Mouse (Mus musculus) left cerebral cortex, adult 11 months (tissue): ENCODE results near the gene Lypd6b.
A peak's percentile ranks its signal among the peaks of the same experiment; 100 is the strongest.

ENCODE experiments used
- DNase-seq: peaks from one replicate; pipeline ENCODE4 v3.0.0; 2022; ENCODE audit warnings: low spot score

The Lypd6b gene

DNA sequence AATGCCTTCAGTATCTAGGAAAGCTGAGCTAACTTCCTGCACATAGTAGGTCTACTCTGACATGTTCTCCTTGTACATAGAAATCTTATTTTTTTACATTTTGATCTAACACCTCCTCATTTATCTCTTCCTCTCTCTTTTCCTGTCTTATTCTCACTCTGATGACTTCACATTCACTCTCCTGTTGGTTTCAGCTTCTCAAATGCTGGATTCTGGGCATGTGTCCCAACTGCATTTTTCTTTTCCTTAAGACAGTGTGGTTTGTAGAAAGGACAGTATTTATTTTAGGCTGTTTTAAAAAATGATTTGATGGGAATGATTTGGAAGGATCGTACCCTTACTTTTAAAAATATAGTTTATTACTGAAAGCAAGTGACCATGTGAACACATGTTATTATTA, 34.8 kb downstream of the Lypd6b start:
- DNase-seq: no peak

DNA sequence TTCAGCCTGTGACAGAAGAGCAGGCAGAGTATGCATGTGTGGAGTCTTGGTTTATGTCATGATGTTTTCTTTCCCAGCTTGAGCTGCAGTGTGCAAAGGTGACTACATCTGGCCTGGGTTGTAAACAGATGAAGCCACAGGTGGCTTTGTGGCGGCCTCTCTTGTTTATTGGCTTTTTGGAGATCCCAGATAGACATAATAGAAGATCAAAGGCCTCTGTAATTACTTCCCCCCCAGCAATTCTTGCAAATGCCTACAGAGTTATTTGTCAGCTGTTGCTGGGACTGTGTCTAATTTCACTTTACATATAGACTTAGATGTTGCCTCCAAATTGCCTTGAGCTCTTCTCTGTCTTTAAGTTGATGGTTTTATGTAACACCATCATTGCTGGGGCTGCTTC, 38.1 kb downstream of the Lypd6b start:
- no peak for DNase-seq

DNA sequence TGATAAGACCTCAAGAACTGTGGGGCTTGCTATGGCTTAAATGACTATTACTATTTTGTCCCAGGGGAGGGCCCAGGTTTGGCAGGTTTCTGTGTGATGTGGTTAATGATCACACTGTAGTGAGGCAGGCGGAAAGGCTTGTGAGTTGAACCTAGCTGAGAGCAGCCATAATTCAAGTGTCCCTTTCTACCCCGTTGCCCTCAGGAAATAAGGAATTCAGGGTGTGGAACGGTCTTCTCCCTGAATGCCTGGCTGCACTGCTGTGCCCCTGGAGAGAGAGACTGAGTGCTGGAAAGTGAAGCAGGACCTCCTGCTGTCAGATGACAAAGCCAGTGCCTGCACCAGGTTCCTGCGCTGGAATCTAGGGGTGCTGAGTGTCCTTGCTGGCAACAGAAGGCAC, 40.3 kb downstream of the Lypd6b start:
- DNase-seq: no peak

DNA sequence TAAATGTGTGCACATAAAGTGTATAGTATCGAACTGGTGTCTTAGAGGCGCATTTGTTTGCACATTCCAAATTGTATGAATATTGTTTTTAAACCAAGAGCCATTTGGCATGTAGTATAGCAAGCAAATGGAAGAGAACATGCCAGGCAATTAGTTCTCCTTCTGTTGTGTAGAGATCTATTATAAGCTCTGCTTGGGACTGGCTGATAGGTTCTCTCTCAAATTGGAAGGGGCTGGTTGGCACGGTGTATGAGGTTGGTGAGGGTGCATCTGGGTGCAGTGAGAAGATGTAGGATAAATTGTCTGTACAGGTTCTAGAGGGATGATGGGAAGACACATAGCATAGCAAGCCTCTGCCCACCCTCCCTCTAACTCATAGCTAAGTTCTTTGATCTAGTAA, 42.9 kb downstream of the Lypd6b start:
- no peak for DNase-seq

DNA sequence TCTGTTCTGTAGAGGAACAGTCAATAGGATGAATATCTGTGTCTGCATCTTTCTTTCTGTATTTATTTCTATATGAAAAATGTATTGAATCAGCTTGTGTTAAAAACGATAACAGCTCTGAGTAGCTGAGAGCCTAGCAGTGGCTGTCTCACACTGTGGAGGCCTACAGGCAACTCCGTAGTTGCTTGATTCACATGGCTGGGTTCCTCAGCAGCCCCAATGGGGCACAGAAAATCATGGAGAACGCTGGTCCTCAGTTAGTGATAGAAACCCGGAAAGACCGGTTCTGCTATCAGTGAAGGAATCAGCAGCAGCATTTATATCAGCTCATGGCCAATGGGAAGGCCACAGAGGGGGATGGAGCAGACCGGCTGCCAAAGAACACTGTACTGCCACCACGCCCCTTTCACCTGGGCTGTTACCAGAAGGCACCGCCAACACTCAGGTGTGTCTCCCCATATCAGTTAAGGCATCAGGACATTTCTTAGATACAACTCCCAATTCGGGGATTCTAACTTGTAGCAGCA, 44.9 kb downstream of the Lypd6b start:
- DNase-seq: no peak

DNA sequence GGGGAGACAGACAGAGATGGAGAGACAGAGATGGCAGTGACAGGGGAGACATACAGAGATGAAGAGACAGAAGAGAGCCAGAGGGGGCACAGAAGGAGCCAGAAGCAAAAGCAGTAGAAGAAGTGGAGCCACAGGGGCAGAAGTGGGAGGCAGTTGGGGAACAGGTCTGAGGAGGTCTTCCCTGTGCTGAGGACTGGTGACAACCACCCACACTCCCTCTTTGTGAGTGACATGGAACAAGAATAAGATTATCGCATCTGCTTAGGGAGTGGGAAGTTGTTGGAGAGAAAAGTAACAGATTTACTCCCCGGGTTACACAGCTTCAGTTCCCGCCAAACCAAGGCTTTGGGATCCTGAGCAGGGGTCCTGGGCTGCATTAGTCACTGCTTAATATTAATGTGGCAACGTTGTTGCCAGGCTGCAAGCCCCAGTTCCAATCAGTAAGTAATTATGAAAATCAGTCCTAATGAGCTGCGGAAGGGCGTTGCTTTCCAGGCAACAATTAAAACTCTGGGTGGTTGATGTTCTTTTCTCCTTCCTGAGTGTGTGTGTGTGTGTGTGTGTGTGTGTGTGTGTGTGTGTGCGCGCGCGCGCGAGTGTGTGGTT, 50.1 kb downstream of the Lypd6b start:
- DNase-seq: no peak

DNA sequence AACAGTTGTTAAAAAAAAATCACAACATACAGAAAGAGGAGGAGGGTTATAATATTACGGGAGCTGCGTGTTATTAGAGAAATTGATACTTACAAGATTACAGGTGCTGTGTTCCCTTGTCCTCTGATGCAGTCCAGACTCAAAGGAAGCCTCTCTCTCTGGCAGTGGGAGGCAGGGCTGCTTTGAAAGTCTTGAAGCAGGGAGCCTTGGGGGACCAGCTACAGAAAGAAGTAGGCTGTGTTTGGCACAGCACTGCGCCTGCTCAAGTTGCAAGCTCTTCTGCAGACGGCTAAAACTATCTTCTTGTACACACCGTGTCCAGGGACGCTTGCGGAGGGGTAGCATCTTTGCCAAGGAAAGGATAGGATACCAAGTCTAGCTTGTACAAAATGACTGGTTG, 51.1 kb downstream of the Lypd6b start:
- no peak for DNase-seq

DNA sequence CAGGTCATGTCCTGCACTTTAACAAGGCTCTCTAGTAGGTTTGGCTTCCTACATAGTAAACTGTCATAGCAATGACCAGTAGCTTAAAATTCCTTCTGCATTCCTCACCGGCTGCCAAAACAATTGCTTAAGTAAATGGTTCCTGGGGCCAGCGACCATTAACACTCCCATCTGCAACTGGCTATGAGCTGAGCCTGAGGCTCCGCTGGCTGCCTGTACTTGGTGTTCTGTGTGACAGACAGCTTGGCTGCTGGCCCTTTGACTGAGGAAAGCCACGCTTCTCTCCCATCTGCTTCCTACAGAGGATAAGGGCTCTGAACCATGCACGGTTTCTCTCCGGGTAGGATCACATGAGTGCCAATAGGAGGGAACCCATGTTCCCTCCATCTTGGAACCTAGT, 53.1 kb downstream of the Lypd6b start:
- no peak for DNase-seq

DNA sequence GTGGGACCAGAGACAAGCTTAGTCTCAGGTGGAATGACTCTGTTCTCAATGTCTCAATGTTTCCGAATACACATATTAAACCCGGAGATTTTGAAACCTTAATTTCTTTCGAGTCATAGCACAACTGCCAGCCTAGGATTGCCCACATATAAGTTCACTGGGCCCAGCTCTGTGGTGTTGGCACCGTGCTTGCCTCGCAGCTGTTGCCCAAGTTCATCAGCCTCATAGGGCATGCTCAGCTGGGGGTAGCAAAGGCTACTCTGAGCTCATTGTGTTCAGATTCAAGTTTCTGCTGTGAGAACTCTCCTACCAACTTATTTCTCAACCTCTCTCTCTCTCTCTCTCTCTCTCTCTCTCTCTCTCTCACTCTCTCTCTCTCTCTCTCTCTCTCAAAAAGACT, 53.6 kb downstream of the Lypd6b start:
- DNase-seq: no peak

DNA sequence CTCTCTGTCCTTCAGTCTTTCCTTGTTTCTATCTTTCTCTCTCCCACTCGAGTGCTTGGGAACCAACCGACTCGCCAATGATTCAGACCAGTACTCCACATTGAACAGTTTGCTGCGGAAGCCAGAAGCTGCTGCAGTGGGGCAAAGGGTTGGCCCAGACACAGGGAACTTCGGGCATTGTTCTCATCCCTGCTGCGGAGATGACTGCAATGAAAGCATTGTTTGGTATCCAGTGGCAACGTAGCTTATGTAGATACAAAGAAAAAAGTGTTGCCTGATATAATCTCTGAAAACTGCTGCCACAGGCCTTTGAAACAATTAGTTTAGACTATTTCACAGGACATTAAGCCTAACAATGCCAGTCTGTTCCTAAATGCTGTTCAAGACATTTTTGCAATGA, 57.6 kb downstream of the Lypd6b start:
- no peak for DNase-seq

DNA sequence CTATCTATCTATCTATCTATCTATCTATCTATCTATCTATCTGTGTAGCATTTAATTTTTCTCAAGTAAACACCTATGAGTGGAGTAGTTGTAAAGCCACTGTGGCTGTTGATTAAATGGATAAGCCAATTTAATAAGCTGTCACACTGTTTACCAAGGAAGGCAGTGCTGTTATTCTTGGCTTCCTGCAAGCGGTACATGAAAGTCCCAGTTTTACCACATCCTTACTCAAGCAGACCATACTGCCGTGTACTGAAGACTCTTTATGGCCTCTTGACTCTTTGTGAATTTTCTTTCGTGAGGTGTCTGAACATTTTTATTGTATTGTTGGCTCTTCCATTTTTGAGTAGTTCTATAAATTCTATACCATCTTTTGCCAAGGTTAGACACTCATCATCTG, 58.6 kb downstream of the Lypd6b start:
- DNase-seq: no peak

DNA sequence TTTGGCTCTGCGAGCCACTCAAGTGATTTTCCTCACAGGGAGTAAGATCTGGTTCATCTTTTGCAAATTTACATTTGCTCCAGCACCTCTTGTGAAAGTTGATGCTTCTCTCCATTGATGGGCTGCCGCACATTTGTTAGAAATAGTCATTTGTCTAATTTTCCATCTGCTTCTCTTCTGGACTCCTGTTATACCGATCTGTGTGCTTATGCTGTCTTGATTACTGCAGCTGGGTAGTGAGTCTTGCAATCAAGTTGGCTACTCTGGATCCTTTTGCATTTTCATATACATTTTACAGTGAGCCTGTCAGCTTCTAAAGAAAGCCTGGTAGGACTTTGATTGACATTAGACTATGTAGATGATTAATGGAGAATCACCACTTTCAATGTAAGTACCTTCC, 59.4 kb downstream of the Lypd6b start:
- no peak for DNase-seq

DNA sequence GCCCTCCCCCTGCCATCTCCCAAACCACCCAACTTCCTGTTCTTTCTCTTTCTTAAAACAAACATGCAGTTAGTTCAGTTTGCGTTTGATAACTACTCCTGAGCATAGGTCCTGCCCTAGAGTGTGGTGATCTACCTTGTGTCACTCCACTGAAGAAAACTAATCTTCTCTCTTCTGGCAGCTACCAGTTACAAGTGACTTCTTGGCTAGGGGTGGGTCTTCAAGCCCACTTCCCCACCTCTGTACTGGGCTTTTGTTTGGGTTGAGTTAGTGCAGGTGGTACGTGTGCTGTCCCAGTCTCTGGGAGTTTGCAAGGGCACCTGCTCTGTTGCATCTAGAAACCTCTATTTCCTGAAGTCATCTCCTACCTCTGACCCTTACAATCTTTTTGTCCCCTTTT, 60.3 kb downstream of the Lypd6b start:
- DNase-seq: no peak

DNA sequence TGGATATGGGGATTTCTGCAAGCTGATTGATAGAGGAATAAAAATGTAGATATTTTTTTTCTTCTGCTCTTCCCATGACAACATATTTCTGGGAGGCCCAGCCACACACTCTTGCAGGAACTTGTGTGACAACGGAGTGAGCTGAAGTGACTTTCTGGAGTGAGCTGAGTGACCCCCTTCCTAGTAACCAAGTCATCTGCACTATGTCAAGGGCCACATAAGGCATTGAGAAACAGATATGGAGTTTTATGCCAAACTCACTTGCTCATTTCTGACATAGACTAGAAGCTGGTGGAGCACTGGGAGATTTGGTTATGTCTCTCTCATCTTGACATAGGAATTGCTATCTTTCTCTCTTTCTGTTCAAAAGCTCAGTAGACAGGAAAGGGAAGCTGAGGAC, 62.3 kb downstream of the Lypd6b start:
- no peak for DNase-seq

DNA sequence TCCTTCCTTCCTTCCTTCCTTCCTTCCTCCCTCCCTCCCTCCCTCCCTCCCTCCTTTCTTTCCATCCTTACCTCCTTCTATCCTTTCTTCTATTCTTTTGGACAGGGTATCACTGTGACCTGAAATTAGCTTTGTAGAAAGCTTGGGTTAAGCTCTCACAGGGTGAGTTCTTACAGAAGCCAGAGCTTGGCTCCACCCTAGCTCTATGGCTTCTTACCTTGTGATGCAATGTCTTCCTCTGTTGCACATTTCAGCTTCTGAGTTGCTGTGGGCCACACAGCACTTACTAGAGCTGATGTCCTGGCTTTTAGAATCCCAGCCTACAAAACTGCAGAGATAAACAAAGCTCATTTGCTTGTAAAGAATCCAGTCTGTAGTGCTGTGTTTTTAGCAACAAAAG, 64.5 kb downstream of the Lypd6b start:
- no peak for DNase-seq

DNA sequence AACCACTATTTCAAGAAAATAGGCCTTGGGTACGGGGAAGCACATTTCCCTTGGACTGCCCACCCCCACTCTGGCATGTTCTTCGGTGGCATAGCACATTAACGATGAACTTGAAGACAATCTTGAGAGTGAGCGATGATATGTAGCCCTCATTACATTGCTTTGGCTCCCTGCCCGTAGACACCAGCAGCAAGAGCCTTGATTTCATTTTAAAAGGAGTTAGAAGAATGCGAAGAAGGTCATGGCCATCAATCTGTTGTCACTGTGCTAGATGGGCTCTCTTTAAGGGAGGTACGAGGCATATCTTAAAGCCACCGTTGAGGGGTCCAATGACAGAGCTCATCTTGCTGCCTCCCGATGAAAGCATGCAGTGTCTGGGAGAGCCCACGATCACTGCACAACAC, 68.7 kb downstream of the Lypd6b start:
- no peak for DNase-seq

DNA sequence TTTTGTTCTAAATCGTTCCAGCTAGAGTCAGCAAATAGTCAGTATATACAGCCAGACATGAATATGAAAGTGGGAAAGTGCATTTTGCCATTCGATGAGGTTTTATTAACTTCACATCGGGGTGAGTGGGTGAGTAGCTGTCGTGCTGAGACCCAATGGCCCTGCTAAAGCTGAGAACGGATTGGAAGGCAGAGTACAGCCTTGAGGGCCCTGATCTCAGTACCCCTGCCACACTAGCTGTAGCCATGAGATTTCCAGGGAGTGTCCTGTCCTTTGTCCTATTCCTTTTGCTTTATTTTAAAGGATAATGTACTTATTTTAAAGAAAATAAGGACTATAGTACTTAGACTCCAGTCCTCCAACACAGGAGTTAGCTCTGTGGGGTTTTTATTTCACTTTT, 69.1 kb downstream of the Lypd6b start:
- DNase-seq: no peak

DNA sequence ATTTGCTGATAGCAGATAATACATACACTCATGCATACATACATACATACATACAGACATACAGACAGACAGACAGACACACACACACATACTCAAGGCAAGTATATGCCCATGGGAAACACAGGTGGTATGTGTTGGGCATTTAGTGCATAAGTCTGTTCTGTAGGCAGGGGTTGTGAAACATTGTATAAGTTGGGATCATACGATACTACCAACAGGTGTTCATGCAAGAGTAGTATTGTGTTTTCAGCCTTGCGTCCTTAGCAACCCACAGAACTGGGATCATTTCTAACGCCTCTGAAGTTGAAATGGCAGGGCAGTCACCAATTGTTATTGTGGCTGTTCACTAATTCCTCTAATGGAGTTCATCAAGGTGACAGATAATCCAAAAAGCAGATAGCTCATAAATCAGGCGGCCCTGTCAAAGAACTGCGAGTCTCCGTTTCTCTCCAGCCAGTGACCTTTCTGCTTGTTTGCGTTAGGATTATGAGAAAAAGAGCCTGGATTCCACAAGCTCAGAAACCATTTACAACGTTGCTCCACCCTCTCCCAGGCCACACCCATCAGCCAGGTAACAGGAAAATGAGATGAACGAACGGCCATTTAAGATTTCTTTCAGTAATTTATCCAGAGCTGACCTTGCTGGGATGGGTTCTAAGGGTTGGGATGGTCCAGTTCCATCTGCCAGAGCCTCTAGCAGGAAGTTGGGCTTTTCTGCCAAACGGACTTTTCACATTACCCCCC, 72.9 kb downstream of the Lypd6b start:
- no peak for DNase-seq

DNA sequence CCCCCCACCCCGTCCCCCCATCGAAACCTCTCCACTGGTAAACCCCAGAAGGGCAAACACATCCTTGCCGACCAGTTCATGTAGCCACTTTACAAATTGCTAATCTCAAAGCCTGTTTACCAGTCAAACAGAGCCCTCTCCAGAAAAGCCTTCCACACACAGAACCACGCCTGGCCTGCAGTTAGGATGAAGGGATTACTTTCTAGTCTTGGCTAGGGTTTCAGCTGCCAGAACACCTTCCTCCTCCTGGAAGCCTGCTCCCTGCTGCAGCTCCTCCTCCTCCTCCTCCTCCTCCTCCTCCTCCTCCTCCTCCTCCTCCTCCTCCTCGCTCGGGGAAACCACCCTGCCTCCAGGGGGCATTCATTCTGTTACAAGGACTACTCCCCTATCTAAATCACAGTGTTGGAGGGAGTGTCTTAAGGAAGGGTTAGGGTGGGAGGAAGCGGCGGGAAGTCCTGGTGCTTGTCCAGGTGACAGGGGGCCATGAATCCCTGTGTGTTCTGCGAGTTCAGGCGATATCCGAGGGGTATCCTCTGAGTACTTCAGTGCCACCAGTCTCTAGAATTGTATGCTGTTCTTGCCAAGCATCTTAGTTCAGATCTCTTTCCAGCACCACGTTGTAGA, 73.6 kb downstream of the Lypd6b start:
- DNase-seq: no peak

DNA sequence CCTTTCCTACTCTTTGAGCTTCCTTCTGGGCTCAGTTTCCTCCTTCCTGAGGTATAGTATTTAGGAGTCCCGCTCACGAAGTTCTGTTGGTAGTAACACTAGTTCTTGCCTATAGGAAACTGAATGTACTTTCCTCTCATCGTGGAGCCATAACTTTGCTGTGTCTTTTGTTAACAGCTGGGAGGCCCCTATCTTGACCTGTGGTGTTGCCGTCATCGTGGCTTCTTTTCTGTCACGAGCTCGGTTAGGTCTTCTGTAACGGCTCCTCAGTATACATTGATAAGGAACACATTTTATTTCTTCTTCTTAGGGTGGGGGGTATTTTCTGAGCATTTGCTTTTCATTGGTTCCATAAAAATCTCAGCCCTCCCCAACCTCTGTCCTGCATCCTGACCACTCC, 74.2 kb downstream of the Lypd6b start:
- DNase-seq: no peak

DNA sequence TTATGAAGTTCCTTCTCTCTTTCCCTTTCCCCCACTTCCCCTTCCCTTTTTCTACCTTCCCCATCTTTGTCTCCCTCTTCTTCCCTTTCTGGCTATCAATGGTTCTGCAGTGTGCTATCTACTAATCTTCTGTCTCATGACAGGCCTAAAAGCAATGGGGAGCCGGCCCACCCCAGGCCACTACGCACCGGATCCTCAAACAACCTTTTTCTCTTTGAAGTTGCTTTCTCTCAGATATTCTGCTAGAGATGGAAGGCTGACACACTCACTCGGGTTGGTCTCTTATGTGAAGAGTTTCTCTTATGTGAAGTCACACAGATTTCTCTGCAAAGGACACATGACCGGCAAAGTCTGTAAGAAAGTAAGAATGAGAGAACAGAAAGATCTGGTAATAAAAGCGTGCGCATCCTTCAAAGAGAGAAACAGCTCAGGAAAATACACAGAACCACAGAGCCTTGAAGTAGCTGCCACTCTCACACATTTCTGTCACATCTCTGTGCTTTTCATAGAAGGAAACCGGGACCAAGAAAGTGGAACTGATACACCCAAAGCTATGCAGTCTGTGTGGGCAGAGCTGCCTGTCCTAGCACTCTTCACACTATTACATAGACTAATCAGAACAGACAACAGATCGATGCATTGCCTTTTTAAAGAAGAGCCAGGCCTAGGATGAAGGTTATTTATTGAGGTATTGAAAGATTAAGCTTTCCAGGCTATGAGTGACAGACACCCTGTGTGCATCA, 80.8 kb downstream of the Lypd6b start:
- DNase-seq: no peak

DNA sequence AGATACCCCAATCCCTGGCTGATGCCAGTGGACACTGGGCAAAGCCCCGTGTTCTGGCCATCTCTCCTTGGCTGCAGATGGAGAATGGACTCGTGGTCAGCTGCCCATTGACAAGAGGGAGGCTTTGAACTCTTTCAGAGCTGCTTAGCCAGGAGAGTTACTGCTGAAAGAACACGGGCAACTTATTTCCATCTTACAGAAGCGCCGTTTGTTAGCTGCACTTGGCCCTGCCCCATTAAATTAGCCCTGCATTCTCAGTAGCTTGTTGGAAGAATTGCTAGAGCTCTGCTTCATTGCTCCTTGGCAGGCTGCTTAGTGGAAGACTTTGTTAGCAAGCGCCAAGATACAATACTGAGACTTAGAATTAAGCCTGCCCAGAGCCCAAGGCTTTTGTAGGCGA, 81.6 kb downstream of the Lypd6b start:
- peak; percentile 38 for DNase-seq
